Mouse (Mus musculus): Measurements from ENCODE around the gene Pole2. TPM values are rescaled to one million over a fixed set of nuclear protein-coding genes. Genes with fewer than 3 reads are reported as not detected.

The Pole2 gene
- polyA plus RNA-seq, 1 experiment from 2014 or later = 5.3 TPM

Small RNA genes within 50 kb of the gene (microRNA-seq; reads per million reads assigned to microRNA genes)
- not detected for gene Gm47287
- 0.87 reads per million for gene Gm47295

Other genes with a start within 250 kb of the Pole2 start
- 1,135 and 1,350 TPM in 2 replicates for gene Rps29, start 69.0 kb downstream of the Pole2 start, polyA plus RNA-seq (2015; fragmentation: Nextera tagmentation; extraction: Ambion mirVana)
- 5.1 and 6.1 TPM in 2 replicates for gene Lrr1, start 59.4 kb downstream of the Pole2 start, polyA plus RNA-seq (2015; fragmentation: Nextera tagmentation; extraction: Ambion mirVana)
- 332 and 367 TPM in 2 replicates for gene Rpl36al, start 44.1 kb downstream of the Pole2 start, polyA plus RNA-seq (2015; fragmentation: Nextera tagmentation; extraction: Ambion mirVana)
- gene Mgat2, start 44.0 kb downstream of the Pole2 start, polyA plus RNA-seq (2015; fragmentation: Nextera tagmentation; extraction: Ambion mirVana) = 40.4 and 43.5 TPM in 2 replicates
- 14.1 and 15.6 TPM in 2 replicates for gene Gm49383, start 31.1 kb downstream of the Pole2 start, polyA plus RNA-seq (2015; fragmentation: Nextera tagmentation; extraction: Ambion mirVana)
- gene Dnaaf2, start 29.8 kb downstream of the Pole2 start, polyA plus RNA-seq (2015; fragmentation: Nextera tagmentation; extraction: Ambion mirVana) = 7.3 and 9.2 TPM in 2 replicates
- gene Gm49384, start 23.9 kb downstream of the Pole2 start, polyA plus RNA-seq (2015; fragmentation: Nextera tagmentation; extraction: Ambion mirVana) = 10.0 and 12.4 TPM in 2 replicates
- 16.8 and 17.6 TPM in 2 replicates for gene Klhdc1, start 13.0 kb upstream of the Pole2 start, polyA plus RNA-seq (2015; fragmentation: Nextera tagmentation; extraction: Ambion mirVana)
- gene Klhdc2, start 68.5 kb upstream of the Pole2 start, polyA plus RNA-seq (2015; fragmentation: Nextera tagmentation; extraction: Ambion mirVana) = 273 and 278 TPM in 2 replicates
- 84.0 and 87.4 TPM in 2 replicates for gene Nemf, start 129.0 kb upstream of the Pole2 start, polyA plus RNA-seq (2015; fragmentation: Nextera tagmentation; extraction: Ambion mirVana)
- 30.8 and 30.9 TPM in 2 replicates for gene Arf6, start 144.0 kb upstream of the Pole2 start, polyA plus RNA-seq (2015; fragmentation: Nextera tagmentation; extraction: Ambion mirVana)
- gene Gm9887, start 144.3 kb upstream of the Pole2 start, polyA plus RNA-seq (2015; fragmentation: Nextera tagmentation; extraction: Ambion mirVana) = 0.89 and 1.5 TPM in 2 replicates